7 mouse cellular contexts compared by ENCODE assay signal in the genomic region with DNA sequence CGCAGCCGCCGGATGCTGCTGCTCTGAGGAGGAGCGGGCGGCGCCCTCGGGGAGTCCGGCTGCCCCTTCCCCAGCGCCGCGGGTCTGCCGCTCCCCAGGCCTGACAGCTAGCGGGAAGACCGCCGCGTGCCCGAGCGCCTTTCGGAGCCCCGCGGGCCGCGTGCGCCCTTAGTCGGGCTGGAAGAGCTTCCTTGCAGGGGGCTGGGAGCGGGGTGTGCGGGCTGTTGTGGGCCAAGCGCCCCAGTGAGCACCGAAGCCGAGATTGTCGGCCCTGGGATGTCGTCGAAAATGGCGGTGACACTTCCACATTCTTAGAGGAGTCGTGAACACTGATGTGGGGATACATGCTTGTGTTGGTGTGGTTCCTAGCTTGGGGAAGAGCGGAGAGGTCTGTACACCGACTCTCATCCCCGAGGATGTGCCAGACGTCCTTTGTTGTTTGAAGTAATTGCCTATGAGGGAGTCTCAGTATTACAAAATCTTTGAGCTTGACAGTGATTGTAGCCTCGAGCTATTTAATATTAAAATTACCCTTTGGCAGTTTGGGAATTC. TPM values are rescaled to one million over a fixed set of nuclear protein-coding genes. Genes with fewer than 3 reads are reported as not detected.
A peak's percentile ranks its signal among the peaks of the same experiment; 100 is the strongest.
DNase-seq lines count a peak whose midpoint lies in the region; ATAC-seq and TF ChIP-seq lines count a peak whose summit lies in the region.

No protein-coding gene starts in this region.

- no peaks in the 10 kb centered on the region for H3K9me3 ChIP-seq in lung, postnatal 0 days (ENCODE audit: low read length)
- no peaks in the 10 kb centered on the region for H3K9me3 ChIP-seq in heart, embryonic 15.5 days (replicated peaks)
- no peaks in the 10 kb centered on the region for H3K9me3 ChIP-seq in liver, postnatal 0 days (ENCODE audit: low read length)

- peak overlapping the region; percentile 94 for H3K27ac ChIP-seq in lung, postnatal 0 days (ENCODE audit: low read length)
- H3K27ac ChIP-seq in heart, embryonic 15.5 days: peak overlapping the region; percentile 90
- peak overlapping the region; percentile 85 for H3K27ac ChIP-seq in liver, postnatal 0 days (ENCODE audit: low read depth)

- DNase-seq in lung, postnatal 0 days (ENCODE audit: low spot score): peak; percentile 50
- DNase-seq in lung, postnatal 14 days: no peak
- DNase-seq in c-Kit-negative CD71-positive TER-119-positive erythroid progenitor cells, embryonic 14.5 days (ENCODE audit: low read depth, low spot score): peak; percentile 39
- DNase-seq in liver, postnatal 0 days: no peak
- no peak for DNase-seq in urinary bladder, postnatal 14 days (ENCODE audit: low spot score)
- no peak for DNase-seq in adrenal gland, adult 2 months

- ATAC-seq in lung, postnatal 0 days: peak; percentile 71
- ATAC-seq in heart, embryonic 15.5 days (replicated peaks; ENCODE audit: insufficient number of reproducible peaks, insufficient read depth, low FRiP score, low read depth): peak; percentile 74
- ATAC-seq in liver, postnatal 0 days: peak; percentile 67

- H3K4me3 ChIP-seq in lung, postnatal 0 days (ENCODE audit: low read depth, low read length): peak overlapping the region; percentile 95
- H3K4me3 ChIP-seq in heart, embryonic 15.5 days: peak overlapping the region; percentile 88
- H3K4me3 ChIP-seq in liver, postnatal 0 days (ENCODE audit: low read depth, low read length): peak overlapping the region; percentile 98

- TF ChIP-seq CTCF in lung, postnatal 0 days (IDR thresholded peaks at IDR 0.05): no peak
- no peak for TF ChIP-seq CTCF in liver, postnatal 0 days (IDR thresholded peaks at IDR 0.05; ENCODE audit: low read depth)

- 3% methylated on average over 39 of the region's 40 CpGs for WGBS in lung, postnatal 0 days
- 0% methylated on average over 37 of the region's 40 CpGs for WGBS in heart, embryonic 15.5 days
- WGBS in liver, postnatal 0 days (ENCODE audit: insufficient replicate concordance): under 1% methylated on average over 37 of the region's 40 CpGs

- H3K9ac ChIP-seq in lung, postnatal 0 days (replicated peaks; ENCODE audit: low read depth): peak overlapping the region; percentile 97
- H3K9ac ChIP-seq in heart, embryonic 15.5 days: peak overlapping the region; percentile 96
- H3K9ac ChIP-seq in liver, postnatal 0 days (replicated peaks): peak overlapping the region; percentile 98

- H3K4me1 ChIP-seq in lung, postnatal 0 days (ENCODE audit: insufficient read depth, low read depth, low read length): no peaks in the 10 kb centered on the region
- peaks cover 4% of the 10 kb centered on the region; the same call in 1 of the 2 replicates for H3K4me1 ChIP-seq in heart, embryonic 15.5 days (replicated peaks)
- no peaks in the 10 kb centered on the region for H3K4me1 ChIP-seq in liver, postnatal 0 days (ENCODE audit: insufficient read depth)

- H3K4me2 ChIP-seq in lung, postnatal 0 days (replicated peaks; ENCODE audit: low read depth, low read length): peak overlapping the region; percentile 71
- H3K4me2 ChIP-seq in heart, embryonic 15.5 days: peak overlapping the region; percentile 62
- peak overlapping the region; percentile 87 for H3K4me2 ChIP-seq in liver, postnatal 0 days (ENCODE audit: low read depth, low read length)

- no peak for TF ChIP-seq EP300 in lung, postnatal 0 days (IDR thresholded peaks at IDR 0.05)
- no peak for TF ChIP-seq EP300 in liver, postnatal 0 days (IDR thresholded peaks at IDR 0.05; ENCODE audit: low read depth)

- no peaks in the 10 kb centered on the region for H3K27me3 ChIP-seq in lung, postnatal 0 days (replicated peaks; ENCODE audit: insufficient read depth, low read length)
- H3K27me3 ChIP-seq in heart, embryonic 15.5 days: no peaks in the 10 kb centered on the region
- H3K27me3 ChIP-seq in liver, postnatal 0 days (ENCODE audit: insufficient read depth, low read length): no peaks in the 10 kb centered on the region

- no peaks in the 10 kb centered on the region for H3K36me3 ChIP-seq in lung, postnatal 0 days (ENCODE audit: insufficient read depth, low read length)
- H3K36me3 ChIP-seq in heart, embryonic 15.5 days: no peaks in the 10 kb centered on the region
- H3K36me3 ChIP-seq in liver, postnatal 0 days (replicated peaks; ENCODE audit: insufficient read depth, low read length): no peaks in the 10 kb centered on the region

RNA-seq across cellular contexts. Expression of a gene that starts 47.9 kb away (rescaled TPM):
- 26.9 and 34.8 TPM in 2 replicates for polyA plus RNA-seq in lung, postnatal 0 days (2015; fragmentation: Nextera tagmentation; extraction: Ambion mirVana)
- polyA plus RNA-seq in heart, embryonic 15.5 days (2015; fragmentation: Nextera tagmentation; extraction: Ambion mirVana): 40.6 TPM in 2 replicates
- polyA plus RNA-seq in liver, postnatal 0 days (2015; fragmentation: Nextera tagmentation; extraction: Ambion mirVana): 12.0 and 12.5 TPM in 2 replicates
- 100 to 1,000 TPM in 1 of 2 experiments, 10 to 100 TPM in 1; 82.6 to 118 TPM for total RNA-seq in adrenal gland, adult 2 months (2021)
- polyA plus RNA-seq in adrenal gland, adult 2 months (2012; rRNA removed): 7.1 and 7.4 TPM in 2 replicates

Comparison
In these comparisons a context has a peak if more than half of its experiments do, and no peak if none do; other contexts are left out.
1. DNase-seq: peak in lung, postnatal 0 days (single experiment) and c-Kit-negative CD71-positive TER-119-positive erythroid progenitor cells, embryonic 14.5 days (single experiment); none in lung, postnatal 14 days (single experiment), liver, postnatal 0 days (single experiment), urinary bladder, postnatal 14 days (single experiment) and adrenal gland, adult 2 months (single experiment).
2. Peak in every context shown above with its lines, with median percentiles within 50 percentile points of each other: ATAC-seq, H3K27ac ChIP-seq, H3K4me2 ChIP-seq, H3K4me3 ChIP-seq and H3K9ac ChIP-seq.